Mouse (Mus musculus) urinary bladder, postnatal 4 days (tissue): Measurements from ENCODE around the gene Xrcc4.
"Not testable (repeated sequence)": the region's sequence is repeated elsewhere in the genome, so short reads cannot be mapped to it uniquely, and the experiment has no call there.

ENCODE experiments used
- DNase-seq, 2 experiments: peaks; one replicate each; pipeline ENCODE4 v3.0.0; 2021 to 2022; ENCODE audit warnings: low spot score in 2 of 2

The Xrcc4 gene

GRCm38 (mm10) chr13:89814543-89814942 lies 274.9 kb downstream of the Xrcc4 start:
- no peak for DNase-seq

GRCm38 (mm10) chr13:89812169-89812568 lies 277.2 kb downstream of the Xrcc4 start:
- no peak for DNase-seq

DNA sequence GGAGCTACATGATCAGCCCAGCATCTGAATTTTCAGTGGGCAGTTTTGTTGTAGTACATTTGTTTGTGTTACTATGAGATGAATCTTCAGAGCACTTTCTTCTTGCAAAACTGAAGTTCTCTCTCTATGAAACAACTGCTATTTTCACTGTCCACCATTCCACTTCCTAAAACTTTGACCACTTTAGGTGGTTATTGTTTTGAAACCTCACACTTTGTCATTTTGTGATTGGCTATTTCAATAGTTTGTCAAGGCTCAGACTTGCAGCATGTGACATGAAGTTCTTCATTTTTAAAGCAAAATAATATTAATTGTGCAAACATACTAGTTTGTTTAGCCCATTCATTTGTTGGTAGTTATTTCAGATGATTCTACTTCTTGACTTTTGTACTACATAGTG lies 280.4 kb downstream of the Xrcc4 start:
- no peak for DNase-seq

- no peak for DNase-seq
Observed at GRCm38 (mm10) chr13:89801901-89802300, 287.5 kb downstream of the Xrcc4 start.

- no peak for DNase-seq
Observed at GRCm38 (mm10) chr13:89797721-89798120, 291.7 kb downstream of the Xrcc4 start.

DNA sequence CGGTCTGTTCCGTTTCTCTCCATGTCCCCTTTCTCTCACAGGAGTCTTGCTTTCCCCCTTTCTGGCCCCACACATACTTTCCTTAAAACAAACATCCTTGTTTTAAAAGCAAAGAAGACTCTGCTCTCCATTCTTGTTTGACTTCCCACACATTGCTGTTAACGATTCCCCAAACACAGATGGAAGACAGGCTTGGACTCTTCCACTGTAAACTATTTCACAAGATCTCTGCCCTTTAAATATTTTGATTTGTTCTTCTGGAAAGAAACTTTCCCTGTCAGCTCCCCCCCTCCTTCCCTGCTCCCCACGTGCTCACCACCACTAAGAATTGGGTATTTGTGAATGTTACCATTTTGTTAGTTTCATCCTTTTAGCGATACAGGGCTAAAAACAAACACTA lies 297.9 kb downstream of the Xrcc4 start:
- no peak for DNase-seq

DNA sequence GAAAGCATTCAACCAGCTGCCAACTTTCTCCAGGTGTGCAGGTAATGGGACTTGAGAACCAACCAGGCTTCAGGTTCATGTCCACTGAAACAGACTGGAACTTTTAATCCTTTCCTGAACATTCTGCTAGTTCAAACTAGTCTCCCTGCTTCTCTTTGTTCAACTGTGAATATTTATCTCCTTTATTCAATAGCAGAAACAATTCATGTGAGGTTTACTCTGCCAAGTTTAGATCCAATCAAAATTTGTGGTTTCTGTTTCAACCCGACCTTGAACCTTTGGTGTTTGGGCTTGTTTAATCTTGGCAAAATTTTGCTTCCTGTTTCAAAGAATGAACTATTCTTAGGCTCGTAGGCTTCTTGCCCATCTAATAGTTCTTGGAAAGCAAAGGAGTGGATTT lies 306.5 kb downstream of the Xrcc4 start:
- no peak for DNase-seq

- no peak for DNase-seq
Observed at GRCm38 (mm10) chr13:89780276-89780675, 309.1 kb downstream of the Xrcc4 start.

DNA sequence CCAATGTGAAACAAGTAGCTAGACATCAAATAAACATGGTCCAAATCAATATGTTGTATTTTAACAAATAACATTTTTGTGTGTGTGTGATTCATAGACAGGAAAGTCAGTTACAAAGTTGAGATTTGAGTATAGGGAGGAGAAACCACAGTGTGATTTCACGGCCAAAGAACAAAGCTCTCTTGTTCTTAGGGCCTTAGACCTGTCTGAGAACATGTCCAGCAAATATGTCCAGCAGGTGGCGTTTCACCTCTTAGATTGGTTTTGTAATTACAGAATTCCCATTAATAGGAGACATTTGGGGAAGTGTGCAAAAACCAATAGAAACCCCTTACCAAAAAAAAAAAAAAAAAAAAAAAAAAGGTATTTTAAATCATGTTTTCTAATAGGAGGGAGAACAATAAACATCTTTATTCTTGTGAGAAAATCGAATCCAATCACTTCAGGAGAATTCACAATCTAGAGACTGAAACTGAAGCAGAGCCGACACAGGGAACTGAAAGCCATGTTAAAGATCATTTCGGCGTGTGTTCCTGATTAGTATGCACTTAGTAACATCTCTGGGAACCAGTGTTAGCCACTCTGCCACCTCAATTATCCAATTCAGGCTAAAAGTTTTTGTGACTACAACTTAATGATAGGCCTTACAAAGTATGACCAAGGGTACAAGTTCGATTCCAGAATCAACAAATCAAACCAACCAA lies 310.0 kb downstream of the Xrcc4 start:
- DNase-seq = peak; percentile 29 to 69

DNA sequence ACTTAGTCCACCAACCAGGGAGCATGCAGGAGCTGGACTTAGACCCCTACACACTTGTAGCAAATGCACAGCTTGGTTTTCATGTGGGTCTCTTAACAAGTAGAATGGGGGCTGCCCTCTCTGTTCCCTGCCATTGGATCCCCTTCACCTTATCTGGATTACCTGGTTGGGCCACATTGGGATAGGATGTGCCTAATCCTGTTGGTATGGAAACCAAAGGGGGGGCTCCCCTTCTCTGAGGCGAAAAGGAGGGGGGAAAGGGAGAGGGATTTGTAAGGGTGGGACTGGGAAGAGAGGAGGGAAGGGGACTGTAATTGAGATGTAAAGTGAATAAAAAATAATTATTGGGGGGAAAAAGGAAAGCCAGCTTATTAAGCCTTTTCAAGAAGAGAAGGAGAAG lies 311.6 kb downstream of the Xrcc4 start:
- no peak for DNase-seq

GRCm38 (mm10) chr13:89777146-89777545 lies 312.3 kb downstream of the Xrcc4 start:
- no peak for DNase-seq

DNA sequence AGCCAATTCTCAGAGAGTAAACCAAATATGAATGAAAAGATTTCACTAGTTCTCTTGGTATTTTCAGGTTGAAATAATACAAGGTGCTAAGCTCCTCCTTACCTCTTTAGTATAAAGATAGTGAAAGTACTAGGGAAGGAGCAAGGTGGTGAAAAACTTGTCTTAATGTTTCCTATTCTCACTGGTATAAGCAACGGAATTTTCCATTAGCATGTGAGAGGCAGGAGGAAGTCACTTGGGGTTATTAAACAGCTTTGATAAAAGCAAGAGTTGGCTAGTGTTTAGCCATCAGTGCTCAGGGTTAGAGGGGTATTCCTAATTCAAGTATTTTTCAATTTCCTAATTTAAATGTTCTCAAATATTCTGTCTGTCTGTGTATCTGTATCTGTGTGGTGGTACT lies 322.9 kb downstream of the Xrcc4 start:
- DNase-seq = no peak

GRCm38 (mm10) chr13:89765966-89766365 lies 323.4 kb downstream of the Xrcc4 start:
- no peak for DNase-seq

GRCm38 (mm10) chr13:89762339-89762738 lies 327.1 kb downstream of the Xrcc4 start:
- DNase-seq = no peak

DNA sequence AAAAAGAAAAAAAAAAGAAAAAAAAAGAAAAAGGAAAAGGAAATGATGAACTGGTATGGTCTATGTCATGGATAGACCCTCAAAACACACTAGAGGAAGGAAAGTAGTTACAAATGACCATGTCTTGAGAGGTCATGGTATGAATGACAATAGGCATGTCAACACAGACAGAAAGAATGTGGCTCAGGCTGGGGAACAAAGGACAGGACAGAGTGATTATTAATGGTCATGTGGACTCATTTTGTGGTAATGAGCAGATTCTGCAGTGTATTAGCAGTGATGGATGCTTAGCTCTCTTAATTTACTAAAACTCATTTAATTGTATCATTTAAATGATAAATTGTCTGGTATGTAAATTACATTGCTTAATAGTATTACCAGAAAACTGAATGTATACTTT lies 333.1 kb downstream of the Xrcc4 start:
- DNase-seq = no peak

GRCm38 (mm10) chr13:89750562-89750961 lies 338.8 kb downstream of the Xrcc4 start:
- not testable (repeated sequence) for DNase-seq

DNA sequence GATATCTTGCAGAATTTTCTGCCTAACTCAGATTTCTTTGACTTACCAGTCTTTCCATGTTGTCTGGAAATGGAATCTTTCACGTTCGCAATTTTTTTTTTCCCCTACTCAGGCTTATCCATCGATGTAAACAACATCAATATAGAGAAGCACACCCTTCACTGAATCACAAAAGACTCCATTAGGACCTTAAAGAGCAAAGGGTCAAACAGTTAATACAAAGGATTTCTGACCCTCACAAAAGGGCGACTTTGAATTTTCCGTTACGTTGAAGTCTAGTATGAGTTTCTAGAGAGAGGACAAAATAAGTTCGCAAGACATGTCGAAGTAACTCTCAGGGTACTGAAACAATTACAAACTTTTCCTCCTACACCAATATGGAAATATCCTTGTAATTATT lies 346.2 kb downstream of the Xrcc4 start:
- DNase-seq = no peak

GRCm38 (mm10) chr13:89742686-89743200 lies 346.7 kb downstream of the Xrcc4 start:
- no peak for DNase-seq

DNA sequence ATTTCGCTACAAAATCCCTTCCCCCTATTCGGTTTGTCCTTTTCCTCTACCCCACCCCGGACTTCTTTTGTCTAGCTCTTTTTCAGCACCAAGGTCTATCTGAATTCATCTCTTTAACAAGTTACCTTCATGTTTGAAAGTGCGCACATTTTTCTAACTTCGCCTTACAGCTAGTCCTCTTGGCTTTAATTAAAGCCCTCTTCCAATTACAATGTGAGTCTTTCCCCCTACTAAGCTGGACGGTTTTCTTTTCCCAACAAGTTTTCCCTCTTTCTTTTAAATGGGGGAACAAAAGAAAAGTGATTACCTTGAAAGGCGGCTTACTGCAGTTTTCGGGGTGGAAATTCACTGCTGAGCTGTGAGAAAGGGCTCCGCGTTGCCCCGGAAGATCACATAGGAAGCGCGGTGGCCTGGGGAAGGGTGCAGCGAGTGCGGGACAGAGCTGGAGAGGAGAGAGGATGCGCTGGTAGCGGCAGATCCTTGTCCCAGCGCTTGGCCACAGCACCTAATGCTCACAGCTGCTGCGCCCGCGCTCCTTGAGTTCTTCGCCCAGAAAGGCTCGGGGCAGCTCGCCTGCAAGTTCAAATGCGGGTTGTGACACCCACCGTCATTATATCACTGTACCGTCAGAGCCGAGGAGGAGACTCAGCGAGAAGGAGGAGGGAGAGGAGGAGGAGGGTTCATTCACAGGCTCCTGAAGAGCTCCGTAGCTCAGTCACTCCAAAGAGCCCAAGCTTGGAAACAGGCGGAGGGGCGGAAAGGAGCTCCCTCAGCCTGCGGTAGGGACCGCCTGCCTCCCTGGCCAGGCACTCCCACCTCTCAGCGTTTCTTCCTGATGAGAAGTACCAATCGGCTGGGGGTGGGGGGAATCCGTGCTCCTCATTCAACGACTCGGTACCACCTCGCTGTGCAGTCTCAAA lies 347.4 kb downstream of the Xrcc4 start, which contains the start of gene Vcan:
Vcan (minus strand) TSS at position 744 of the 920 bp plus-strand sequence.
- DNase-seq = peak; percentile 44 to 62

GRCm38 (mm10) chr13:89741116-89741551 lies 348.3 kb downstream of the Xrcc4 start:
- peak in 1 of 2 experiments; percentile 61 for DNase-seq

GRCm38 (mm10) chr13:89740243-89741115 lies 348.9 kb downstream of the Xrcc4 start:
- peak; percentile 63 to 78 for DNase-seq
